ENCODE assay signal across 8 mouse cellular contexts in the genomic region with DNA sequence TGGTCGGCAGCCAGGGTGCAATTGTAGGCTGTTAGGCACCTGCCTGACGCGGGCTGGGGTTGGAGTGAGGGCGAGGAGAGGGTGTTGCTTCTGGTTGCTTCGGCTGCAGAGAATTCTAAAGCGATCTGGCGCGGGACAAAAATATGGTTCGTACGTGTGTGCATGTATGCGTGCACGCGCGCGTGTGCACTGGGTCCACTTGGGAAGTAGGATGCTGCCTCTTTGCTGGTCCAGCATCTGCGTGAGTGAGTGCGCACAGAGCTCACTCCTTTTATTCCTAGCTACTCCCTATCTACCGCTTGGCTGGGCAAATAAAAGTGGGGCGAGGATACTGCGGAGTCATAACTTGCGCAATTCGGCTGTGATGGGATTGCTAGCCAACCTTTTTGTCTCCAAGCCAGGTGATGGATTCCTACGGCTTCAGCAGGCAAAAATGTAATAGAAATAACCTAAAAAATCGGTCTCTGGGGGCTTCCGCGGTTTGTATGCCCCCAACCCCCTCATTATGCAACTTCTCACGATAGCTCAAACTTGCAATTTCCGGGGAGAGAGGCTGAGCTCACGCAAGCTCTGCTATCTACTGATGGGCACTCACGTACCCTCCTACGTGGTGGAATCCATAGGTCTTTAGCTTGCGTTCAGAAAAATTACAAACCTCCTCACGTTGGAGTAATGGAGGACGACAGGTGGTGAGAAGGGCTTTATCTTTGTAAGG. TPM values are rescaled to one million over a fixed set of nuclear protein-coding genes. Genes with fewer than 3 reads are reported as not detected.
A peak's percentile ranks its signal among the peaks of the same experiment; 100 is the strongest.
DNase-seq lines count a peak whose midpoint lies in the region; ATAC-seq and TF ChIP-seq lines count a peak whose summit lies in the region.

No protein-coding gene starts in this region.

- peaks cover 18% of the 10 kb centered on the region; the same call in 1 of the 2 replicates for H3K27me3 ChIP-seq in lung, postnatal 0 days (replicated peaks; ENCODE audit: insufficient read depth, low read length)
- H3K27me3 ChIP-seq in stomach, embryonic 14.5 days (ENCODE audit: control insufficient read depth, insufficient read depth, low read length): no peaks in the 10 kb centered on the region

- peak overlapping the region; percentile 77 for H3K4me2 ChIP-seq in lung, postnatal 0 days (replicated peaks; ENCODE audit: low read depth, low read length)
- H3K4me2 ChIP-seq in stomach, embryonic 14.5 days (replicated peaks; ENCODE audit: low read depth, low read length): peak overlapping the region; percentile 83

- H3K9me3 ChIP-seq in lung, postnatal 0 days (ENCODE audit: low read length): no peaks in the 10 kb centered on the region
- no peaks in the 10 kb centered on the region for H3K9me3 ChIP-seq in stomach, embryonic 14.5 days (ENCODE audit: control insufficient read depth, low read depth, low read length)

- TF ChIP-seq EP300 in lung, postnatal 0 days (IDR thresholded peaks at IDR 0.05): no peak

- H3K9ac ChIP-seq in lung, postnatal 0 days (replicated peaks; ENCODE audit: low read depth): no peak overlapping the region
- H3K9ac ChIP-seq in stomach, embryonic 14.5 days (replicated peaks; ENCODE audit: low read depth, low read length): peak overlapping the region; percentile 37

- peaks cover 10% of the 10 kb centered on the region for H3K4me1 ChIP-seq in lung, postnatal 0 days (ENCODE audit: insufficient read depth, low read depth, low read length)
- H3K4me1 ChIP-seq in stomach, embryonic 14.5 days (ENCODE audit: control insufficient read depth, insufficient read depth, low read length): peaks cover 26% of the 10 kb centered on the region

- H3K4me3 ChIP-seq in lung, postnatal 0 days (ENCODE audit: low read depth, low read length): peak overlapping the region; percentile 33
- H3K4me3 ChIP-seq in stomach, embryonic 14.5 days (ENCODE audit: low read depth, low read length): peak overlapping the region; percentile 69

- WGBS in lung, postnatal 0 days: 1% methylated on average over 34 of the region's 34 CpGs
- WGBS in stomach, embryonic 14.5 days: under 1% methylated on average over 34 of the region's 34 CpGs

- no peaks in the 10 kb centered on the region for H3K36me3 ChIP-seq in lung, postnatal 0 days (ENCODE audit: insufficient read depth, low read length)
- H3K36me3 ChIP-seq in stomach, embryonic 14.5 days (ENCODE audit: control insufficient read depth, insufficient read depth, low read length): no peaks in the 10 kb centered on the region; the same call in 1 of the 2 replicates

- no peak for TF ChIP-seq CTCF in lung, postnatal 0 days (IDR thresholded peaks at IDR 0.05)

- DNase-seq in layer of hippocampus, adult 11-12 months (ENCODE audit: low spot score): peak; percentile 66
- no peak for DNase-seq in layer of hippocampus, adult 9-10 months (ENCODE audit: low spot score)
- DNase-seq in cerebellum, adult 11-12 months: peak; percentile 84
- DNase-seq in frontal cortex, postnatal 10 days (ENCODE audit: low spot score in 2 of 2): peak; percentile 60 to 72
- DNase-seq in kidney, postnatal 36 days: peak; percentile 56 to 65
- DNase-seq in lung, postnatal 0 days (ENCODE audit: low spot score): peak; percentile 35
- no peak for DNase-seq in urinary bladder, postnatal 4 days (ENCODE audit: low spot score in 2 of 2)

- no peak for ATAC-seq in lung, postnatal 0 days
- no peak for ATAC-seq in stomach, embryonic 14.5 days (ENCODE audit: insufficient number of reproducible peaks, insufficient read depth, low FRiP score, low read depth)

- H3K27ac ChIP-seq in lung, postnatal 0 days (ENCODE audit: low read length): no peak overlapping the region
- H3K27ac ChIP-seq in stomach, embryonic 14.5 days (ENCODE audit: low read length): peak overlapping the region; percentile 76

RNA-seq across cellular contexts. Expression of a gene that starts 2.8 kb away (rescaled TPM):
- 30.7 and 32.6 TPM in 2 replicates for polyA plus RNA-seq in lung, postnatal 0 days (2015; fragmentation: Nextera tagmentation; extraction: Ambion mirVana)
- 126 and 127 TPM in 2 replicates for polyA plus RNA-seq in stomach, embryonic 14.5 days (2014; fragmentation: Nextera tagmentation; extraction: Ambion mirVana)

RNA-seq across cellular contexts. Expression of a gene that starts 47.6 kb away (rescaled TPM):
- polyA plus RNA-seq in lung, postnatal 0 days (2015; fragmentation: Nextera tagmentation; extraction: Ambion mirVana): 51.4 and 58.5 TPM in 2 replicates
- polyA plus RNA-seq in stomach, embryonic 14.5 days (2014; fragmentation: Nextera tagmentation; extraction: Ambion mirVana): 631 and 633 TPM in 2 replicates

Comparison
In these comparisons a context has a peak if more than half of its experiments do, and no peak if none do; other contexts are left out.
1. DNase-seq: peak in layer of hippocampus, adult 11-12 months (single experiment), cerebellum, adult 11-12 months (single experiment), frontal cortex, postnatal 10 days (2 of 2), kidney, postnatal 36 days (2 of 2) and lung, postnatal 0 days (single experiment); none in layer of hippocampus, adult 9-10 months (single experiment) and urinary bladder, postnatal 4 days (0 of 2).
2. RNA of a gene that starts 47.6 kb away (polyA plus RNA-seq): 631 to 633 TPM in stomach, embryonic 14.5 days; 51.4 to 58.5 TPM in lung, postnatal 0 days; every median in the first group is over 10 times any median in the second.